Mouse (Mus musculus) monocyte, adult 2 months (primary cell): Measurements from ENCODE around the gene Wdr76.
A peak's percentile ranks its signal among the peaks of the same experiment; 100 is the strongest.
"Not testable (repeated sequence)": the region's sequence is repeated elsewhere in the genome, so short reads cannot be mapped to it uniquely, and the experiment has no call there.

ENCODE experiments used
- DNase-seq, 2 experiments: peaks; one replicate each; pipeline ENCODE4 v3.0.0; 2022; ENCODE audit warnings: low spot score in 2 of 2, low read depth in 1 of 2

Wdr76 gene

GRCm38 (mm10) chr2:121505942-121506882 is at the start of gene Wdr76, which contains the start of gene Mfap1a:
Wdr76 (plus strand) TSS chr2:121506723.
Mfap1a (minus strand) TSS chr2:121506665.
- peak; percentile 58 to 63 for DNase-seq

- DNase-seq = no peak
These were observed 46.5 kb upstream of the Wdr76 start for GRCm38 (mm10) chr2:121460071-121460470.

- not testable (repeated sequence) for DNase-seq
These were observed 37.5 kb upstream of the Wdr76 start for GRCm38 (mm10) chr2:121468982-121469381.

- not testable (repeated sequence) for DNase-seq
These were observed 33.7 kb upstream of the Wdr76 start for GRCm38 (mm10) chr2:121472783-121473182.

- DNase-seq = peak; percentile 27 to 60
These were observed 33.0 kb upstream of the Wdr76 start, which contains the start of gene Mfap1b for GRCm38 (mm10) chr2:121473301-121474179. Mfap1b (minus strand) TSS chr2:121474067.

GRCm38 (mm10) chr2:121474180-121474535 is 32.4 kb upstream of the Wdr76 start:
- DNase-seq = no peak

- DNase-seq = not testable (repeated sequence)
These were observed 31.2 kb upstream of the Wdr76 start for GRCm38 (mm10) chr2:121475306-121475705.

GRCm38 (mm10) chr2:121477491-121478266 is 28.8 kb upstream of the Wdr76 start:
- no peak for DNase-seq

- DNase-seq = peak in 1 of 2 experiments; percentile 23
These were observed 26.0 kb upstream of the Wdr76 start for GRCm38 (mm10) chr2:121480498-121480897.

- not testable (repeated sequence) for DNase-seq
These were observed 25.6 kb upstream of the Wdr76 start for GRCm38 (mm10) chr2:121480916-121481315.

GRCm38 (mm10) chr2:121483576-121483975 is 22.9 kb upstream of the Wdr76 start:
- DNase-seq = no peak

- DNase-seq = not testable (repeated sequence)
These were observed 22.1 kb upstream of the Wdr76 start for GRCm38 (mm10) chr2:121484403-121484802.

GRCm38 (mm10) chr2:121501550-121501949 is 5.0 kb upstream of the Wdr76 start:
- not testable (repeated sequence) for DNase-seq

GRCm38 (mm10) chr2:121507173-121507950 is 839 bp downstream of the Wdr76 start:
- no peak for DNase-seq

- DNase-seq = no peak
These were observed 1.4 kb downstream of the Wdr76 start for GRCm38 (mm10) chr2:121507951-121508330.

- DNase-seq = peak in 1 of 2 experiments; percentile 7
These were observed 3.1 kb downstream of the Wdr76 start for GRCm38 (mm10) chr2:121509584-121509983.

- no peak for DNase-seq
These were observed 4.9 kb downstream of the Wdr76 start for GRCm38 (mm10) chr2:121511401-121511800.

GRCm38 (mm10) chr2:121512991-121513765 is 6.7 kb downstream of the Wdr76 start:
- not testable (repeated sequence) for DNase-seq

GRCm38 (mm10) chr2:121514211-121514610 is 7.7 kb downstream of the Wdr76 start:
- no peak for DNase-seq
